Mouse (Mus musculus): ENCODE results near the gene Plekhm3.

The Plekhm3 gene

GRCm38 (mm10) chr1:64757254-64757653 is 199.4 kb downstream of the Plekhm3 start:
- no peak for DNase-seq

GRCm38 (mm10) chr1:64756640-64757030 is 200.0 kb downstream of the Plekhm3 start:
- no peak for DNase-seq

- DNase-seq, result no peak
Observed at GRCm38 (mm10) chr1:64755971-64756639, 200.5 kb downstream of the Plekhm3 start.

- no peak for DNase-seq
Observed at GRCm38 (mm10) chr1:64754658-64755057, 202.0 kb downstream of the Plekhm3 start.

DNA sequence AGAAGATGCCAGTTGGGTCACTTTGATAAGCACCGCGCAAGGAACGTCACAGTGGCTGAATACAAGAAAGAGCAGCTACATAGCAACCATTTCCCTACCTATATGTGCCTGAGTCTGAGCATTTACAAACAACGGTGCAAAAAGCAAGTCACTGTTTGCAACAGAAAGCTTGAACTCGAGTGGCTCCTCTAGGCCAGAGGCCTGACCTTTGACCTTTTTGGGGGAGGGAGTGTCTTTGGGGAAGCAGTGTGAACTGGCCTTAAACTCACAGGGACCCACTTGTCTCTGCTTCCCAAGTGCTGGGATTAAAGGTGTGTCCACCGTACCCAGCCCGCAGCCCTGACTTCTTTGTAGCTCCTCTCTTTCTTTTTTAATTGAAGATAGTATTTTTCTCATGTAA is 203.0 kb downstream of the Plekhm3 start:
- DNase-seq, result no peak

DNA sequence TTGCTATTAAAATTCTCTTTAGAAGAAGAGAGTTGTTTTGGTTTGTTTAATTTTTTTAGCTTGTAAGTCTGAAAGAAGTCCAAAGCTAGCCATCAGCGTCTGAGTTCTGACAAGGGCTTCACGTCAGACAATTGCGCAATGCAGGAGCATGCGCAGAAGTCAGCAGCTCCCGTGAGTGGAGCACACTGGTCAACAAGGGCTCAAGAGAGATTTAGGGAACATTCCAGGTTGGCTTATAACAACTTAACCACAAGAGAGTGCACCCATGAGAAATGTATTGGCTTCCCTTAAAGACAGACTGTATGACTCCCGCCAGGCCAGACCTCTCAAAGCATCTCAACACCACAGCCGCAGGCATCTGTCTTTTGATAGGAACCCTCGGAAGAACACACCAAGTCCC is 203.5 kb downstream of the Plekhm3 start:
- no peak for DNase-seq

DNA sequence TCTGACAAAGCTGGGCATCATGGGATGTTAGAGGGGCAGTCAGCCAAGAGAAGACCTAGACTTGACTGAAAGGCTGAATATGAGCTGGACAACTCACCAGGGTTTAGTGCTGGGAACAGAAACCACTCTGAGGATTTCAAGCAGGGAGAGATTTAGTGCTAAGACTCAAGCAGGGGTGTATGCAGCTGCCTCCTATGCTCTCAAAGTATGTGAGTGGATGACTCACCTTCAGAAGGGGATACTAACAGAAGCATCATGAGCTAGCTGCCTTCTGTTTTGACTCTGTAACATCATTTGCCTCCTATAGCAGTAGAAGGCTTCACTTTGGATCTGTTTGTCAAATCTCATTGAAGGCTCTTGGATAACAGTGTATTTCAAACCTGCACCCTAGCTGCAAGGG is 212.0 kb downstream of the Plekhm3 start:
- DNase-seq, result no peak

GRCm38 (mm10) chr1:64742741-64743408 is 213.7 kb downstream of the Plekhm3 start:
- no peak for DNase-seq

DNA sequence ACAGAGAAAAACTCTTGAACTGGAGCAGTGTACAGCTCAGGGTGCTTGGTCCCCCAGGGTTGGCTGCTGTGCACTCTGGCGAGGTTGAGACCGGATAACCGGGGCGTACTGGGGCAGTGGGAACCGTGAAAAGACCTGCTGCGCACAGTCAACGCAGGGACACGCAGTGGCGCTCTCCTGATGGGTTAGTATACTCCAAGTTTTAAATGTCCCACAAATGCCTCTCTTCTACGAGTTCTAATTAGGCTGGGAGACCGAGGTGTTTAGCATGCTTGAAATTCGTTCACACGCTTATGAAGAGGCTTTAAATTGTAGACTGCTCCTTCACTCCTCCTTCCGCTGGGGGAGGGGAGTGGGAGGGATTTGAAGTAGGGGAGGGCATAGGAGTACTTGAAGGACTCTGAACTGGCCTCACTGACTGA is 218.0 kb downstream of the Plekhm3 start:
- DNase-seq, result no peak

- DNase-seq, result no peak
Observed at GRCm38 (mm10) chr1:64738180-64738555, 218.5 kb downstream of the Plekhm3 start.

DNA sequence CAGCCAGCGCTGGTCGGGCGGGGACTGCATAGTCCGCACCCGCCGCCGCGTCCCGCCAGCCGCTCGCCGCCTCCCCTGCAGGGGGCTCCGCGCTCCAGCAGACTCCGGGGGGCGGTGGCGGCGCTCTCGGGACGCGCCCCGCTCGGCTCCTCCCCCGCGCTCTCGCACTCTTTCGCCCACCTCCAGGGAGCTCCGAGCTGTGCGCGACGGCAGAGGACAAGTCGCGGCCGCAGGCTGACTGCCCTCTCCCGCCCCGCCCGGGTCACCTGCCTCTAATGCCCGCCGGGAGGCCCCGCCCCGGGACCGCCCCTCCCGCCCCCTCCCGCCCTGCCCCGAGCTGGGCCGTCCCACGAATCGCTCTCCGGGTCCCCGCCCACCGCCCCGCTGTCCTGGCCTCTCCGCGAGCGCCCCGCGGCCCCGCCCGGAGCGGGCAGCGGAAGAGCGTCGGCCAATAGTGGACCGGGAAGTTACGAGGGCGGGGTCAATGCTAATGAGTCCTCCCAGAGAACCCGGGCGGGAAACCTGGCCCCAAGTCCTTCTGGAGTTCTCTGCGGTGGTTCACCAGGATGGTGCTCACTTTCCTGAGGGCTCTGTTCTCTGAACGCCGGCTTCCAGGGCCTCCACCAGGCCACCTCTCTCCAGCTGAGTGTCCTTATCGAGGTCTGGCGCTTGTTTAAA is 219.0 kb downstream of the Plekhm3 start, which contains the start of gene Fzd5:
Gene Fzd5 (minus strand): TSS at position 250 of the 678 bp plus-strand sequence.
- peak; percentile 83 for DNase-seq

DNA sequence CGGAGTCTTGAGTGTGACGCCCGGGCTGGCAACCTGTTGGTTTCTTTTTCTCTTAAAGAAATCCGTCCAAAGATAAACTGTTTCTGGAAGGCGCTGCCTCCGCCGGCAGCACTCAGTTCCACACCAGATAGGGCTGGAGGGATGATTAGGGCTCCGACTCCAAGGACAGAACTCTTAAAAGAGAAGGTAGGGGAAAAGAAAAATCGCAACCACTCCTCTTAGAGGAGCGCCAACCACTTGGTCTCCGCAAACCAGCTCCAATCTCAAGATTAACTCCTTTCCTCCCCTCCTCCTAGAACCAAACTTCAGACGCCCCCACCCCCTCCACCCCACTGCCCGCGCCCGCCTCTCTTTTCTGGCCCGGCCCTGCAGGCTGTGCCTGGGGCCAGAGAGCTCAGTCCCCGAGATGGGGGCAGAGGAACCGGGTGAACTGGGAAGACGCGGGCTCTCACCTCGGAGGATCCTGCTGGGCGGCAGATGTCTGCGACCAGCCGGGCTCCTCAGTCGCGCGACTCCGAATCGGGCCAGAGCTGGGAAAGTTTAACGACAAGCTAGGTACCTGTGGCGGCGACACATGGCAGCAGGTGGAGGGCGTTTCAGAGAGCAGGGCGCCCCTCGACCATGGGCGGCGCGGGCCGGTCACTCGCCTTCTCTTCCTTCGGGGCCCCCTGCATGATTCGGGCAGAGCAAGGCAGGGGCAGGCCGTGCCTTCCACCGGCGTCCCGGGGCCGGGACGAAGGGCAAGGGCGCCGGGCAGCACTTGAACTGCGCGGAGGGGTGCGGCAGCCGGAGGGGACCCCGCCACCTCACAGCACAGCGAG is 219.7 kb downstream of the Plekhm3 start:
- no peak for DNase-seq
